ENCODE assay signal across 14 mouse cellular contexts in genomic region chr16:18078314-18079015, GRCm38 (mm10). TPM values are rescaled to one million over a fixed set of nuclear protein-coding genes. Genes with fewer than 3 reads are reported as not detected.
"Had no signal": no experiment of that assay in that cellular context is flagged by ENCODE, and none has a peak within 500 bp of the region (broad histone marks: within the 10 kb centered on the region; RNA-seq: fewer than 3 reads in every experiment).

No protein-coding gene starts in this region.

- H3K4me1 ChIP-seq: midbrain, embryonic 15.5 days; neural tube, embryonic 12.5 days had no signal

- H3K4me3 ChIP-seq: limb, embryonic 15.5 days; liver, embryonic 12.5 days; megakaryocyte, embryonic 14.5 days; midbrain, embryonic 15.5 days; neural tube, embryonic 12.5 days had no signal

- H3K27me3 ChIP-seq: limb, embryonic 15.5 days; liver, embryonic 12.5 days; megakaryocyte, embryonic 14.5 days; midbrain, embryonic 15.5 days; neural tube, embryonic 12.5 days had no signal

- H3K27ac ChIP-seq: limb, embryonic 15.5 days; liver, embryonic 12.5 days; macrophage; midbrain, embryonic 15.5 days; neural tube, embryonic 12.5 days; stomach, postnatal 0 days had no signal

- H3K9me3 ChIP-seq: limb, embryonic 15.5 days; liver, embryonic 12.5 days; megakaryocyte, embryonic 14.5 days; midbrain, embryonic 15.5 days; neural tube, embryonic 12.5 days had no signal

- ATAC-seq: liver, embryonic 12.5 days; midbrain, embryonic 15.5 days had no signal

- DNase-seq: kidney, postnatal 25 days; layer of hippocampus, adult 9-11 months; layer of hippocampus, postnatal 36 days; lung, embryonic 14.5 days; lung, postnatal 10 days had no signal

- H3K36me3 ChIP-seq: midbrain, embryonic 15.5 days had no signal

- H3K9ac ChIP-seq: limb, embryonic 15.5 days; liver, embryonic 12.5 days; lung, embryonic 14.5 days; midbrain, embryonic 15.5 days; neural tube, embryonic 12.5 days had no signal

- H3K4me2 ChIP-seq: limb, embryonic 15.5 days; liver, embryonic 12.5 days; lung, embryonic 14.5 days; midbrain, embryonic 11.5 days; midbrain, embryonic 15.5 days; neural tube, embryonic 12.5 days had no signal

RNA-seq across cellular contexts. Expression of gene Rtn4r, which starts 49.0 kb away (rescaled TPM):
- total RNA-seq: neutrophil, adult 5-6 weeks had no signal
- polyA plus RNA-seq: macrophage had no signal
